Mouse (Mus musculus): ENCODE data around the gene Atf3.

DNA sequence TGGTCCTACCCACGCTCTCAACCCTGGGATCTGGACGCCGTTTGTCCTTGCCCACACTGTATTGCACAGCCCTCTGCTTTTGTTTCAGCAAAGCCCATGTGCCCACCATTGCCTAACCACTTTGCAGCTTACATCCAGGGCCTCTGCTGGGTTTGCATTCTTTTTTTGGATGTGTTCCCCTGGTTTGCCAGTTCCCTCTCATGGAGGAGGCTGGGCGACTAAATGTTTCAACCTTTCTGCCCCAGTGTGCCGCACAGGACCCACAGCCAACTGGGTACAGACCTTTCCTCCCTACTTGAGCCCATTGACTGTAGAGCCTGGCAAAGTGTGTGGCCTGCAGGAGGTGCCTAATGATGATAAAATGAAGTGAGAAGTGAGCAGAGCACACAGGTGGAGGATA lies 38.3 kb upstream of the Atf3 start:
- TF ChIP-seq GATA1 (IDR thresholded peaks at IDR 0.05; ENCODE audit: low read length) (no peak), TAL1 (IDR thresholded peaks at IDR 0.05; ENCODE audit: low read length) (no peak)

All from erythroblast, embryonic 14.5 days (primary cell).